Mouse (Mus musculus) neural tube, embryonic 14.5 days (tissue): ENCODE measurements around the gene Atp11a. TPM values are rescaled to one million over a fixed set of nuclear protein-coding genes. Genes with fewer than 3 reads are reported as not detected.

ENCODE experiments used
- ATAC-seq: fragments of 200-750 bp; cut with Nextera tagmentation; 2 replicates; pipeline ENCODE4 v1.8.0; 2017; ENCODE audit warnings: low read depth, mild to moderate bottlenecking, moderate TSS enrichment, moderate library complexity
- H3K27ac ChIP-seq: fragments of 300-500 bp; sonication (generic); 2 replicates; pipeline ENCODE4 v1.5.1; 2014; ENCODE audit warnings: low read depth, mild to moderate bottlenecking, control low read depth, low read length, moderate library complexity, mixed read lengths
- H3K27me3 ChIP-seq: fragments of 300-500 bp; sonication (generic); 2 replicates; pipeline ENCODE4 v1.6.1; 2014; ENCODE audit warnings: low read length; ENCODE audit not compliant: control insufficient read depth, insufficient read depth
- H3K36me3 ChIP-seq: fragments of 300-500 bp; sonication (generic); 2 replicates; pipeline ENCODE4 v1.6.1; 2014; ENCODE audit warnings: low read length, mixed read lengths; ENCODE audit not compliant: control insufficient read depth, insufficient read depth
- H3K4me1 ChIP-seq: fragments of 300-500 bp; sonication (generic); 2 replicates; pipeline ENCODE4 v1.6.1; 2014; ENCODE audit warnings: low read length; ENCODE audit not compliant: control insufficient read depth, insufficient read depth
- H3K4me2 ChIP-seq: fragments of 300-500 bp; sonication (generic); 2 replicates; pipeline ENCODE4 v1.6.1; 2014; ENCODE audit warnings: mild to moderate bottlenecking, low read depth, low read length, control low read depth
- H3K4me3 ChIP-seq: fragments of 300-500 bp; sonication (generic); 2 replicates; pipeline ENCODE4 v1.5.1; 2014; ENCODE audit warnings: low read depth, low read length, control low read depth, mixed read lengths
- H3K9ac ChIP-seq: fragments of 300-500 bp; sonication (generic); replicated peaks from 2 replicates; pipeline ENCODE4 v1.6.1; 2014; ENCODE audit warnings: low read depth, mild to moderate bottlenecking, control low read depth, low read length, mixed read lengths
- H3K9me3 ChIP-seq: fragments of 300-500 bp; sonication (generic); 2 replicates; pipeline ENCODE4 v1.6.1; 2016; ENCODE audit warnings: low read length; ENCODE audit not compliant: control insufficient read depth
- WGBS: fragments of 180-500 bp; shearing (Covaris S2); extraction: QIAGEN DNeasy Blood & Tissue Kit; methylation state at CpG from one replicate; pipeline ENCODE4 v1.1.7; 2014; 5-methylcytosine and 5-hydroxymethylcytosine counted together
- polyA plus RNA-seq: library from polyadenylated mRNA; unstranded; fragments of >200 nt; fragmentation: Nextera tagmentation; extraction: Ambion mirVana; gene quantifications from 2 replicates; pipeline ENCODE4 v1.2.1, GENCODE M21; 2014

Atp11a gene
- polyA plus RNA-seq, 1 experiment from 2014 or later, result 17.1 TPM

- WGBS, result 95% methylated on average over 3 of the region's 3 CpGs
- Histone ChIP-seq H3K9ac (no peak overlapping the region), H3K9me3 (no peaks in the 10 kb centered on the region), H3K4me2 (no peak overlapping the region), H3K27ac (no peak overlapping the region), H3K27me3 (no peaks in the 10 kb centered on the region), H3K36me3 (no peaks in the 10 kb centered on the region), H3K4me1 (no peaks in the 10 kb centered on the region), H3K4me3 (no peak overlapping the region)
- no peak for ATAC-seq
Observed at GRCm38 (mm10) chr8:12748183-12748582, 8.6 kb upstream of the Atp11a start.

- Histone ChIP-seq H3K4me3 (no peak overlapping the region), H3K27ac (no peak overlapping the region), H3K36me3 (no peaks in the 10 kb centered on the region), H3K9ac (no peak overlapping the region), H3K27me3 (no peaks in the 10 kb centered on the region), H3K4me1 (no peaks in the 10 kb centered on the region), H3K9me3 (no peaks in the 10 kb centered on the region), H3K4me2 (no peak overlapping the region)
- no peak for ATAC-seq
- 90% methylated on average over 7 of the region's 7 CpGs for WGBS
Observed at GRCm38 (mm10) chr8:12749116-12749515, 7.7 kb upstream of the Atp11a start.

- H3K9ac ChIP-seq, result no peak overlapping the region
- 57% methylated on average over 6 of the region's 6 CpGs for WGBS
- H3K4me3 ChIP-seq, result no peak overlapping the region
- no peak overlapping the region for H3K27ac ChIP-seq
- no peak overlapping the region for H3K4me2 ChIP-seq
- H3K36me3 ChIP-seq, result no peaks in the 10 kb centered on the region
- no peak for ATAC-seq
- peaks cover 9% of the 10 kb centered on the region for H3K4me1 ChIP-seq
- H3K27me3 ChIP-seq, result no peaks in the 10 kb centered on the region
- H3K9me3 ChIP-seq, result no peaks in the 10 kb centered on the region
Observed at GRCm38 (mm10) chr8:12753054-12753453, 3.8 kb upstream of the Atp11a start.

- Histone ChIP-seq H3K9ac (no peak overlapping the region), H3K36me3 (no peaks in the 10 kb centered on the region), H3K27me3 (no peaks in the 10 kb centered on the region), H3K4me3 (no peak overlapping the region), H3K27ac (no peak overlapping the region), H3K9me3 (no peaks in the 10 kb centered on the region), H3K4me2 (no peak overlapping the region), H3K4me1 (peaks cover 16% of the 10 kb centered on the region)
- no peak for ATAC-seq
- WGBS, result 81% methylated on average over 5 of the region's 5 CpGs
Observed at GRCm38 (mm10) chr8:12754115-12754514, 2.7 kb upstream of the Atp11a start.

- no peaks in the 10 kb centered on the region for H3K36me3 ChIP-seq
- WGBS, result 58% methylated on average over 2 of the region's 2 CpGs
- H3K9ac ChIP-seq, result no peak overlapping the region
- H3K27me3 ChIP-seq, result no peaks in the 10 kb centered on the region
- no peak overlapping the region for H3K27ac ChIP-seq
- no peak overlapping the region for H3K4me3 ChIP-seq
- no peak for ATAC-seq
- H3K4me2 ChIP-seq, result no peak overlapping the region
- no peaks in the 10 kb centered on the region for H3K9me3 ChIP-seq
- H3K4me1 ChIP-seq, result peaks cover 16% of the 10 kb centered on the region
Observed at GRCm38 (mm10) chr8:12755312-12755711, 1.5 kb upstream of the Atp11a start.

GRCm38 (mm10) chr8:12755826-12756225 lies 988 bp upstream of the Atp11a start:
- no peaks in the 10 kb centered on the region for H3K27me3 ChIP-seq
- H3K9ac ChIP-seq, result no peak overlapping the region
- H3K4me2 ChIP-seq, result no peak overlapping the region
- H3K27ac ChIP-seq, result no peak overlapping the region
- H3K4me1 ChIP-seq, result peaks cover 16% of the 10 kb centered on the region
- H3K9me3 ChIP-seq, result no peaks in the 10 kb centered on the region
- H3K4me3 ChIP-seq, result no peak overlapping the region
- no peak for ATAC-seq
- H3K36me3 ChIP-seq, result no peaks in the 10 kb centered on the region
- WGBS, result 89% methylated on average over 5 of the region's 5 CpGs

- H3K27me3 ChIP-seq, result no peaks in the 10 kb centered on the region
- peak; percentile 59 for ATAC-seq
- WGBS, result under 1% methylated on average over 58 of the region's 61 CpGs
- H3K4me3 ChIP-seq, result peak overlapping the region; percentile 90
- H3K4me1 ChIP-seq, result peaks cover 16% of the 10 kb centered on the region
- H3K4me2 ChIP-seq, result peak overlapping the region; percentile 92
- no peaks in the 10 kb centered on the region for H3K36me3 ChIP-seq
- peak overlapping the region; percentile 91 for H3K9ac ChIP-seq
- peak overlapping the region; percentile 64 for H3K27ac ChIP-seq
- H3K9me3 ChIP-seq, result no peaks in the 10 kb centered on the region
Observed at GRCm38 (mm10) chr8:12757231-12757940, 572 bp downstream of the Atp11a start.

- no peak for ATAC-seq
- H3K4me1 ChIP-seq, result peaks cover 16% of the 10 kb centered on the region
- no peak overlapping the region for H3K9ac ChIP-seq
- no peaks in the 10 kb centered on the region for H3K27me3 ChIP-seq
- H3K4me3 ChIP-seq, result no peak overlapping the region
- H3K36me3 ChIP-seq, result no peaks in the 10 kb centered on the region
- whole genome bisulfite sequencing, result 80% methylated on average over 3 of the region's 3 CpGs
- H3K27ac ChIP-seq, result no peak overlapping the region
- no peak overlapping the region for H3K4me2 ChIP-seq
- H3K9me3 ChIP-seq, result no peaks in the 10 kb centered on the region
Observed at GRCm38 (mm10) chr8:12759963-12760362, 3.1 kb downstream of the Atp11a start.

GRCm38 (mm10) chr8:12761873-12762272 lies 5.1 kb downstream of the Atp11a start:
- Histone ChIP-seq H3K4me3 (no peak overlapping the region), H3K27me3 (no peaks in the 10 kb centered on the region), H3K4me1 (peaks cover 12% of the 10 kb centered on the region), H3K27ac (no peak overlapping the region), H3K9ac (no peak overlapping the region), H3K4me2 (no peak overlapping the region), H3K9me3 (no peaks in the 10 kb centered on the region), H3K36me3 (no peaks in the 10 kb centered on the region)
- no peak for ATAC-seq
- WGBS, result 86% methylated on average over 3 of the region's 3 CpGs
